Mouse (Mus musculus) stomach, postnatal 0 days (tissue): ENCODE data around the gene Ptpn6. TPM values are rescaled to one million over a fixed set of nuclear protein-coding genes. Genes with fewer than 3 reads are reported as not detected.
"Not testable (repeated sequence)": the region's sequence is repeated elsewhere in the genome, so short reads cannot be mapped to it uniquely, and the experiment has no call there.

Experiments used
- ATAC-seq: fragments of 200-750 bp; cut with Nextera tagmentation; 2 replicates; pipeline ENCODE4 v1.8.0; 2017; ENCODE audit not compliant: low FRiP score, low TSS enrichment
- DNase-seq: peaks from one replicate; pipeline ENCODE4 v3.0.0-alpha.2; 2016; ENCODE audit warnings: low spot score
- H3K27ac ChIP-seq: fragments of 300-500 bp; sonication (generic); replicated peaks from 2 replicates; pipeline ENCODE4 v1.5.1; 2014; ENCODE audit warnings: mild to moderate bottlenecking, control low read depth
- H3K27me3 ChIP-seq: fragments of 300-500 bp; sonication (generic); 2 replicates; pipeline ENCODE4 v1.6.1; 2014; ENCODE audit warnings: low read length; ENCODE audit not compliant: control insufficient read depth, insufficient read depth
- H3K36me3 ChIP-seq: fragments of 300-500 bp; sonication (generic); 2 replicates; pipeline ENCODE4 v1.6.1; 2014; ENCODE audit warnings: low read length, mixed read lengths; ENCODE audit not compliant: control insufficient read depth, insufficient read depth
- H3K4me1 ChIP-seq: fragments of 300-500 bp; sonication (generic); replicated peaks from 2 replicates; pipeline ENCODE4 v1.6.1; 2014; ENCODE audit warnings: antibody characterized with exemption; ENCODE audit not compliant: control insufficient read depth, insufficient read depth
- H3K4me2 ChIP-seq: fragments of 300-500 bp; sonication (generic); replicated peaks from 2 replicates; pipeline ENCODE4 v1.6.1; 2014; ENCODE audit warnings: low read depth, mild to moderate bottlenecking, control low read depth, moderate library complexity
- H3K4me3 ChIP-seq: fragments of 300-500 bp; sonication (generic); 2 replicates; pipeline ENCODE4 v1.5.1; 2014; ENCODE audit warnings: low read depth, low read length, control low read depth
- H3K9ac ChIP-seq: fragments of 300-500 bp; sonication (generic); 2 replicates; pipeline ENCODE4 v1.6.1; 2014; ENCODE audit warnings: mild to moderate bottlenecking, low read length, control low read depth, mixed read lengths
- H3K9me3 ChIP-seq: fragments of 300-500 bp; sonication (generic); 2 replicates; pipeline ENCODE4 v1.6.1; 2016; ENCODE audit warnings: low read length; ENCODE audit not compliant: control insufficient read depth
- CTCF ChIP-seq: IDR thresholded peaks from 2 replicates; pipeline ENCODE4 v1.5.1; 2016; ENCODE audit warnings: antibody characterized with exemption, low read depth, mild to moderate bottlenecking, moderate library complexity
- EP300 ChIP-seq: optimal IDR thresholded peaks from 2 replicates; pipeline ENCODE3; 2016; ENCODE audit warnings: antibody characterized with exemption
- WGBS: fragments of 180-500 bp; shearing (Covaris S2); extraction: QIAGEN DNeasy Blood & Tissue Kit; methylation state at CpG from one replicate; pipeline ENCODE4 v1.1.7; 2014; 5-methylcytosine and 5-hydroxymethylcytosine counted together
- polyA plus RNA-seq: library from polyadenylated mRNA; unstranded; fragments of >200 nt; fragmentation: Nextera tagmentation; extraction: Ambion mirVana; gene quantifications from 2 replicates; pipeline ENCODE4 v1.2.1, GENCODE M21; 2015

Gene Ptpn6
- polyA plus RNA-seq, 1 experiment from 2014 or later: 15.8 TPM

- TF ChIP-seq EP300: no peak
- TF ChIP-seq CTCF: no peak
- Histone ChIP-seq H3K4me2 (no peak overlapping the region), H3K27me3 (no peaks in the 10 kb centered on the region), H3K4me1 (no peaks in the 10 kb centered on the region), H3K9ac (no peak overlapping the region), H3K27ac (no peak overlapping the region), H3K36me3 (no peaks in the 10 kb centered on the region), H3K9me3 (no peaks in the 10 kb centered on the region), H3K4me3 (no peak overlapping the region)
- peak; percentile 33; the same call in 1 of the 2 replicates for ATAC-seq
- 74% methylated on average over 8 of the region's 8 CpGs for WGBS
- no peak for DNase-seq
Measured at GRCm38 (mm10) chr6:124688151-124688758, 50.3 kb downstream of the Ptpn6 start.

- H3K9ac ChIP-seq, H3K27ac ChIP-seq, H3K4me1 ChIP-seq, H3K9me3 ChIP-seq, ATAC-seq, H3K4me2 ChIP-seq, H3K4me3 ChIP-seq, H3K36me3 ChIP-seq, DNase-seq, H3K27me3 ChIP-seq: not testable (repeated sequence)
- peak; percentile 39; the same call in 1 of the 2 replicates for TF ChIP-seq CTCF
- 65% methylated on average over 1 of the region's 1 CpGs for WGBS
Measured at GRCm38 (mm10) chr6:124686644-124687043, 51.9 kb downstream of the Ptpn6 start.

- H3K4me3 ChIP-seq: no peak overlapping the region
- 78% methylated on average over 12 of the region's 12 CpGs for WGBS
- DNase-seq: peak; percentile 47
- H3K27me3 ChIP-seq: no peaks in the 10 kb centered on the region
- TF ChIP-seq CTCF (no peak), EP300 (no peak)
- no peak for ATAC-seq
- peaks cover 6% of the 10 kb centered on the region for H3K4me1 ChIP-seq
- H3K4me2 ChIP-seq: no peak overlapping the region
- H3K9ac ChIP-seq: no peak overlapping the region
- no peak overlapping the region; the same call in 1 of the 2 replicates for H3K27ac ChIP-seq
- H3K9me3 ChIP-seq: no peaks in the 10 kb centered on the region
- no peaks in the 10 kb centered on the region for H3K36me3 ChIP-seq
Measured at GRCm38 (mm10) chr6:124685606-124686386, 52.7 kb downstream of the Ptpn6 start.

- Histone ChIP-seq H3K27me3 (no peaks in the 10 kb centered on the region), H3K9ac (no peak overlapping the region), H3K9me3 (no peaks in the 10 kb centered on the region), H3K36me3 (no peaks in the 10 kb centered on the region), H3K4me2 (no peak overlapping the region), H3K4me1 (peaks cover 6% of the 10 kb centered on the region), H3K27ac (peak overlapping the region; percentile 31; the same call in 1 of the 2 replicates), H3K4me3 (no peak overlapping the region)
- ATAC-seq (peak; percentile 86), DNase-seq (peak; percentile 71)
- 43% methylated on average over 14 of the region's 14 CpGs for WGBS
- TF ChIP-seq CTCF: no peak
- TF ChIP-seq EP300: peak; percentile 53
Measured at GRCm38 (mm10) chr6:124683591-124684417, 54.7 kb downstream of the Ptpn6 start.

GRCm38 (mm10) chr6:124682291-124682690 is 56.2 kb downstream of the Ptpn6 start:
- not testable (repeated sequence) for H3K9me3 ChIP-seq, H3K27ac ChIP-seq
- WGBS: 48% methylated on average over 6 of the region's 6 CpGs

More at GRCm38 (mm10) chr6:124682291-124682690, 56.2 kb downstream of the Ptpn6 start:
- DNase-seq, H3K36me3 ChIP-seq, H3K9ac ChIP-seq, H3K4me1 ChIP-seq, H3K4me2 ChIP-seq, ATAC-seq, H3K4me3 ChIP-seq, H3K27me3 ChIP-seq: not testable (repeated sequence)
